Mouse (Mus musculus) CD4-positive helper T cell, adult 2 months (primary cell): ENCODE data around the gene Ctps2.

Experiments
- DNase-seq: peaks from one replicate; pipeline ENCODE4 v3.0.0-alpha.2; 2012; ENCODE audit warnings: low read depth, missing footprints, low spot score

Gene Ctps2

DNA sequence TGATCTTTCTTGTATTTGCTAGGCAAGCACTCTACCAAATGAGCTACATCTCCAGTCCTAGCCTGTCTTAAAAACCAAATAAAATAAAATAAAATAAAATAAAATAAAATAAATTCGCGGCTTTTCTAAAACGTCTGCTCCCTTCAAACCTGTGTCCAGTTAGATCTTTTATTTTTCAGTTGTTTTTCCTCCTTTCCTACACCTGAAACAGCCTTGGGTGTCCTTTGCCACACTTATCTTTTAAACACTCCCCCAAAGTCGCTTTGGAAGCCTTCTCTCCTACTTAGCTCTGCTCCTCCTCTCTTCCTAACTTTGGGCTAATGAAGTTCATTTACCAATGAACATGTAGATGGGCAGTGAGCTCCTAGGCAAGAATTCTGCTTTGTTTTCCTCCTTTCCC, at the start of gene Ctps2:
Ctps2 (plus strand) TSS at position 301 of the 400 bp plus-strand sequence.
- DNase-seq: no peak

DNA sequence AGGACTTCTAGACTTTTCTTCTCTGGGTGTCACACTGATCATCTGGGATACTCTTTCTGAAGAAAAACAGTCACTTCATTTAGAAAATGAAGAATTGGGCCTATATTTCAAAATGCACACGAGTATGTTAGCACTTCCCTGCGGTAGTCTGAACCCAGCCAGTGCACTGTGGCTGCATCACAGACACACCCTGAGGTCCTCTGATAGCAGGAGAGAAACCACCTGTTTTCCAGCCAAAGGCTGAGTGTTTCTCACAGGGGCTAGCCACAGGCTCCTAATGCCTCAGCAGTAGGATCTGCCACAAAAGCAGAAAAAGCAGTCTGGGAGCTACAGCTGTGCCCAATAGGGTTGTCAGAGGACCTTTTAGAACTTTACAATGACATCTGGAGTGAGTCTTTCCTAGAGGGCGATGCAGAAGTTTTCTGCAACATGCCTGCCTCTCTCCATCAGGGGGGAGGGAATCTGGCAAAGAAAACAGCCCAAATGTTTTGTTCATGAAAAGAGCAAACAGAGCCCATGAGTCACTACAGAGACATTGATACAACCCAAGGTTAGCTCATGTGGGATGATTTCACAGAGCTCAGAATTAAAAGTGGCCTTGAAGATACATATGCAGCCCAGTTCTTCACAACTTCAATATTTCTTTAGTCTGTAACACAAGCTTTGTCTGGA, 32.6 kb upstream of the Ctps2 start:
- DNase-seq: peak; percentile 8

DNA sequence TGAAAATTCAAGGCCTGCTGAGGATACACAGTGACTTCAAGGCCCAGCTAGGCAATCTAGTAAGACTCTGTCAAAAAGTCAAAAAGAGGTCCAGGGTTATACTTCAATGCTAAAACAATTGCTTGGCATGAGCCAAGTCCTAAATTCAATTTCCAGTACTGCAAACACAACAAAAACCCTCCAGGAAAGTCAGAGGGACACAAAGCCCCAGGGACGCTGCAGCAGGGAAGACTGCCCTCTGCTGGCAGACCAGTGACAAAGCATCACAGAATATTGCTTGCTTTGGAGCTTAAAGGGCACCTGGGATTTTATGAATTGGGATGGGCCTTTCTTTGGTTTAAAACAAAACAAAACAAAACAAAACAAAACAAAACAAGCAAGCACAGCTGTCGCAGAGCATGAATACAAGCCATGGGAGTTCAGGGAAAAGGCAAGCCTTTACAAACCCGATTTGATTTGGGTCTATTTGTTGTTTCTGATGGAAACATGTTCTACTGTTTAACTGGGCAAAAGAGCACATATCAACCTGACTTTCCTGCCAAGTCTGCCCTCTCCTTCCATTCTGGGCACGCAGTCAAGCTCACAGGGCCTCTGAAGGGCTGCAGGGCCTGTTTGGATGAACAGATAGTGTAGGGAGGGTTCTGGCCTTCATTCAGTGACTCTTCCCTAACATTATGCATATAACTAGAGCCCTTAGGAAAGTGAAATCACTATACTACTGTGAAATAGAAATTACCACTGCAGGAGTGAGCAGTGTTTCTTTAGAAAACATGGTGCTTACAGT, 29.1 kb upstream of the Ctps2 start:
- DNase-seq: peak; percentile 3

- DNase-seq: no peak
Measured at GRCm38 (mm10) chrX:162873761-162874160, 27.3 kb upstream of the Ctps2 start.

GRCm38 (mm10) chrX:162878236-162878635, 22.8 kb upstream of the Ctps2 start:
- no peak for DNase-seq

DNA sequence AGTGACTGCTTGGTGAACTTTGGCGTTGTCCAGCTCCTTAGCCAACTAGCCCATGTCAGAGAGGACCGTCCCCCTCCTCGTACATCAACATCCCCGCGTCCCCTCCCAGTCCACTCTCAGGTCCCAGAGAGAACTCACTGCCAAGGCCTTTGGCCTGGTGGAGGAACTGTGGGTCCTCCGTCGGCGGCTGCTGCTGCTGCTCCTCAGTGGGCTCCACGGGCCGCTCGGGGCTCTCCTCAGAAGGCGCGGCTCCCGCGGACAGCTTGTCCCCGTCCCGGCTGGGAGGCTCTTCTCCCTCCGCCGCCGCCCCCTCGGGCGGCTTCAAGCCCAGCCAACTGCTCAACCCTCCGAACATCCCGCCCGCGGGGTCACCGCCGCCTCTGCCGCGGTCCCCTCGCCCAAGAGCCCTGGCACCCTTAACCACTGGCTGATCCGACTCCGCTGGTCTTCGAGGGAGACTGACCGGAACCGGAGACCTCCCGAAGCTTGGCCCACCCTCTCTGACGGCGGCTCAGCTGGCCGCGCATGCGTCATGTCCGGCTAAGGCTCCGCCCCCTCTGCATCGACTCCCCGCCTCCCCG, 13.0 kb upstream of the Ctps2 start, which contains the start of gene Syap1:
Syap1 (minus strand) TSS at position 517 of the 581 bp plus-strand sequence.
- peak; percentile 84 for DNase-seq

- DNase-seq: peak; percentile 18
Measured at GRCm38 (mm10) chrX:162888575-162889223, 12.3 kb upstream of the Ctps2 start.

DNA sequence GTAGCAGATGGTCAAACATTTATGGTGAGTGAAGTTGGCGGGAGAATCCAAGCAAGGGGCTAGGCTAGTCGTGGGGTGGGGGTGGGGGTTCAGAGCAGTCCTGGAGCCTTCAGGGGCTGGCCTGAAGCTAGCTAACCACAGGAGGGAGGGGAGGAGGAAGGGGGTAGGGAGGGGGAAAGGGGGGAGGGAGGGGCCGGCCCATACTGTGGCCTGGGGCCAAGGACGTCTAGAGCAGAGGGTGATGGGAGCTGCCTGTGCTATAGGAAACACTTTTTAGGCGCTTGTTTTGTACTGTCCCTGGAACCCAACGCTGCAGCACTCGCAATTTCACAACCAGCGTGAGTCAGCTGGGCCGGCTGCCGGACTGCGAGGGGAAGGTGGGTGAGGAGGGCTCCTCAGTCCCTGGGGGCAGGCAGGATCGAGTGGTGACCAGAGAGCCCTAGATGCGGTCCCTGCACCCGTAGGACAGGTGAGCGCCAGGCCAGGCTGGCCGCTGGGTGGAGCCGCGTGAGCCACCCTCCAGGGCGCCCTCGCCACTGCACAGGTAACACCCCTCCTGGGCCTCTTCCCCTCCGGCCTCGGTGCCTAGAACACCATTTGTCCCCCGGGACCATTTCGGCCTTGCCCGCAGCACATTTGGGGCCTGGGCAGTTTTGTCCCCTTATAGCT, 467 bp downstream of the Ctps2 start:
- DNase-seq: peak; percentile 41

- DNase-seq: peak; percentile 87
Measured at GRCm38 (mm10) chrX:162902040-162902734, 1.1 kb downstream of the Ctps2 start.

- no peak for DNase-seq
Measured at GRCm38 (mm10) chrX:162907554-162907953, 6.5 kb downstream of the Ctps2 start.

GRCm38 (mm10) chrX:162913651-162914050, 12.6 kb downstream of the Ctps2 start:
- DNase-seq: no peak

DNA sequence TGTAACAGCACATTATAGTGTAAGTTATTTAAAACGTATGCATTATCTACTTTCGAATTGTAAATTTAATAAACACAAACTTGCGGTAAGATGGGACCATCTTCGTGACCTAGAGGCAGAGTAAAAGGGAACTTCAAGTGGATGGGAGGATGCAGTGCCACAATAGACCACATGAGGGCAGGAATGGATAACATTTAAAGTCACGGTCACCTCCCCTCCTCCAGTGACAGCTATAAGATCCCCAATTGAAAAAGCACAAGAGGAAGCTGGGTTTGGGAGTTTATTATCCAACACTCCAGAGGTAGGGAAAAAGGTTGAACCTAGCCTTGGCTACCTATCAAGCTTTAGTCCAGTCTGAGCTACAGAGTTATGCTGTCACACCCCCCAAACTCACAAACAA, 14.7 kb downstream of the Ctps2 start:
- peak; percentile 46 for DNase-seq

DNA sequence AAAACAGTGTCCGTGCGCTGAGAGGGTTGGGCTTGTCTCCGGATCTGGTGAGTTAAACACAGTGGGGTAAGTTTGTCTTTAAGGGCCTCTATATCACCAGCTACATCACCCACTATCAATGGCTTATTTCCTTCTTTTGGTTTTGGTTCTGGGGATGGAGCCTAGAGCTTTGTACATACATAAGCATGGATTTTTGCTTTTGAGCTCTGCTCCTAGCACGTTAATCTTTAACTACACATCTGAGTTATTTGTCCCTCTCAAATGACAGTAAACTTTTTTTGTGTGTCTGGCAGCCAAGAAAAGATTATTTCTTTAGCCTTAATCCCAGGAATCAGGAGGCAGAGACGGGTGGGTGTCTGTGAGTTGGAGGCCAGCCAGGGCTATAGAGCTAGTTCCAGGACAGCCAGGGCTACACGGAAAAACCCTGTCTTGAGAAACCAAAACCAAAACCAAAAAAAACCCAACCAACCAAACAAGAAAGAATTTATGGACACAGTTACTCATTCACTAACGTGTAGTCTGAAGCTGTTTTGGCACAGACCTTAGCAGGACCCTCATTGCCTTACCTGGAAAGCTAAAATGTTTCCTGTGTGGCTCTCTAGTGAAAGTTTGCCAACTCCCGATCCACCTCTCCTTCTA, 20.6 kb downstream of the Ctps2 start:
- DNase-seq: no peak

DNA sequence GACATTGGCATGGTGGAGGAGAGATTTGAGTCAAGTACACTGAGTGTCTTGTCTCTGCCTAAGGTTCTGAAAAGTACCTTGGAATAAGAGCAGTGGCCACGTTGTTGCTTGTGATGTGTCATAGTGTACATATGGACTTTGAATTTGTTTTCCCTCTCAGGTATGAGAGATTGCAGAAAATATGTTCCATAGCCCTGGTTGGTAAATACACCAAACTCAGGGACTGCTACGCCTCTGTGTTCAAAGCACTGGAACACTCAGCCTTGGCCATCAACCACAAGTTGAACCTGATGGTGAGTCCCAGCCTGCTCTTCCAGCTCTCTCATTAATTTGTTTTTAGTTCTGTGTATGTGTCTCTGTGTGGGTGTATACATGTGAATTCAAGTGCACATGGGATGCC, 30.4 kb downstream of the Ctps2 start:
- no peak for DNase-seq

- DNase-seq: no peak
Measured at GRCm38 (mm10) chrX:162942027-162942426, 41.0 kb downstream of the Ctps2 start.

DNA sequence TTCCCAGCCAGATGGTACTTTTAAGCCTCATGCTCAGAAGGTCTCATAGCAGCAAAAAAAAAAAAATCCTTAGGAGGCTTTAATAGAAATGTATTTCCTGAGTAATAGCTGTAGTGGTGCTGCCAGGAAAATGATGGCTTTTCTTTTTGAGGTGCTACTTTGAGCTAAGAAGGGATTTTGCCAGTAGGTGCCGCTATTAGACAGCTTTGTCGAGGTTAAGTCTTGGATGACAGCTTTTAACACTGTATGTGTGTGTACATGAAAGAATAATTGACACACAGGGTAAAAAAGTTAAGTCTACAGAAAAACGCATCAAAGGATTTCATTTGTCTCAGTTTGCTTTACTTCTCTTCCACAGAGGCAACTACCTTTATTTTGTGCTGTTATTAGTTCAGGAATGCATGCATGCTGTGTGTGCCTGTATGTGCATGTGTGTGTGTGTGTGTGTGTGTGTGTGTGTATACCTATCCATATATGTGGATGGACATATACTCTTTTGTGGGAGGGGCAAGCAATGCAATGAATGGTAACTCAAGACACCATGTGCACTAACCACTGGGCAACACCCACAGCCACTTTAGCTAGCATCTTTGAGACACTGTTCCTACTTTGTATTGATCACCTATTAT, 48.9 kb downstream of the Ctps2 start:
- peak; percentile 25 for DNase-seq

DNA sequence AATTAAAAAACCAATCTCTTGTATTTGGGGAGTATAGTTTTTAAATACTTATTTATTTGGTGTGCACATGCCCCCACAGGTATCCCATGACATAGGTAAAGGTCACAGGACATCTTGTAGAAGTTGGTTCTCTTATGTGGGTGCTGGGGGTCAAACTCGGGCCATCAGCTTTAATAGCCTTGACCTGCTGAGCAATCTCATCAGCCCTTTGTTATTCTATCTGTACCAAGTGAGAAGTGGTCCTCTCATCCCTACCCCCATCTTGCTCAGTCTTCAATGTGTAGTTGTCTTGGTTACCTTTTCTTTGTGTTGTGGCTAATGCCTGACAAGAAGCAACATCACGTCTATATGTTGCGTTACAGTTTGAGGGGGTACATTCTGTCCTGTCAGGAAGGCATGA, 56.9 kb downstream of the Ctps2 start:
- no peak for DNase-seq

- DNase-seq: no peak
Measured at GRCm38 (mm10) chrX:162963840-162964239, 62.8 kb downstream of the Ctps2 start.

- DNase-seq: no peak
Measured at GRCm38 (mm10) chrX:162964383-162964782, 63.3 kb downstream of the Ctps2 start, which contains the start of gene S100g. Gene S100g (minus strand): TSS chrX:162964599.

DNA sequence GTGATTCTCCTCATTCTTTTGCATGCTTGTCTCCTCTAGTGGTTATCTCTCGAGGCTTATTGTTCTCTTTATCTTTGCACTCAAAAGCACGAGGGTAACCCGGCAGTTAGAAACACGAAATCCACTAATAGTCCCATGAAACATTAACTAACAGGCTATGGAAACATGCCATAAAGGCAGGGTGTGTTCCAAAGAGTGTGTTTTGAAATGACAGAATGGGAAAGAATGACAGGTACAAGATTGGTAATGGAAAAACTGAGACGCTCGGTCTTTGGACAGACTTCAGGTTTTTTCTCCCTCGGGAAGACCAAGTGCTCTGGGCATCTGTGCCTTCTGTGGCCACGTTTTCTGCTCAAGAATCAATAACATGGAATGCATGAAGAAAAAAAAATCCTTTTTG, 66.4 kb downstream of the Ctps2 start:
- no peak for DNase-seq
